Mouse (Mus musculus): ENCODE measurements around the gene Selenos. TPM values are rescaled to one million over a fixed set of nuclear protein-coding genes. Genes with fewer than 3 reads are reported as not detected.

The Selenos gene
- 48.6 and 51.9 TPM in 2 replicates for polyA plus RNA-seq (2012; ENCODE audit: low replicate concordance)

GRCm38 (mm10) chr7:66079364-66080230 lies at the start of gene Selenos:
Selenos (plus strand) TSS chr7:66079649.

GRCm38 (mm10) chr7:66043552-66044459 lies 35.6 kb upstream of the Selenos start, which contains the start of gene Gm45213:
Gm45213 (plus strand) TSS chr7:66043602.

GRCm38 (mm10) chr7:66058703-66059102 lies 20.7 kb upstream of the Selenos start, which contains the start of gene Snrpa1:
Snrpa1 (plus strand) TSS chr7:66059003.

GRCm38 (mm10) chr7:66108961-66109854 lies 29.8 kb downstream of the Selenos start, which contains the start of gene Chsy1:
Chsy1 (plus strand) TSS chr7:66109515.

Other genes with a start within 250 kb of the Selenos start
- gene Pcsk6, start 217.9 kb upstream of the Selenos start, polyA plus RNA-seq (2012; ENCODE audit: low replicate concordance), result 0.06 TPM in 1 of 2 replicates, not detected in the other
- not detected in 2 replicates for gene Gm45213, start 36.0 kb upstream of the Selenos start, polyA plus RNA-seq (2012; ENCODE audit: low replicate concordance)
- gene Snrpa1, start 20.6 kb upstream of the Selenos start, polyA plus RNA-seq (2012; ENCODE audit: low replicate concordance), result 17.3 and 34.4 TPM in 2 replicates
- gene Chsy1, start 29.9 kb downstream of the Selenos start, polyA plus RNA-seq (2012; ENCODE audit: low replicate concordance), result 20.8 and 27.7 TPM in 2 replicates